Mouse (Mus musculus) liver, adult 2 months (tissue): ENCODE measurements around the gene Gm28845. TPM values are rescaled to one million over a fixed set of nuclear protein-coding genes. Genes with fewer than 3 reads are reported as not detected.
"Not testable (repeated sequence)": the region's sequence is repeated elsewhere in the genome, so short reads cannot be mapped to it uniquely, and the experiment has no call there.

Experiments used
- DNase-seq: peaks from one replicate; pipeline ENCODE4 v3.0.0-alpha.2; 2011; ENCODE audit warnings: low read depth, low spot score; ENCODE audit errors: extremely low read depth
- H3K27ac ChIP-seq: fragments of 200-500 bp; replicated peaks from 2 replicates; pipeline ENCODE4 v1.5.1; 2012; ENCODE audit warnings: low read depth, mild to moderate bottlenecking, control low read depth, inconsistent platforms, low read length; ENCODE audit not compliant: insufficient read depth
- H3K27me3 ChIP-seq: fragments of 200-500 bp; 2 replicates; pipeline ENCODE4 v1.6.1; 2012; ENCODE audit warnings: mild to moderate bottlenecking, moderate library complexity, low read length, inconsistent platforms; ENCODE audit not compliant: control insufficient read depth, insufficient read depth
- H3K36me3 ChIP-seq: fragments of 200-500 bp; 2 replicates; pipeline ENCODE4 v1.6.1; 2012; ENCODE audit warnings: low read length, inconsistent platforms; ENCODE audit not compliant: control insufficient read depth, insufficient read depth
- H3K4me1 ChIP-seq: fragments of 200-500 bp; 2 replicates; pipeline ENCODE4 v1.6.1; 2011; ENCODE audit warnings: low read length; ENCODE audit not compliant: control insufficient read depth, insufficient read depth
- H3K4me3 ChIP-seq: fragments of 200-500 bp; 2 replicates; pipeline ENCODE4 v1.5.1; 2011; ENCODE audit warnings: low read depth, mild to moderate bottlenecking, control low read depth, low read length, moderate library complexity; ENCODE audit not compliant: insufficient read depth
- H3K79me2 ChIP-seq: fragments of 200-500 bp; 2 replicates; pipeline ENCODE4 v1.6.1; 2012; ENCODE audit warnings: inconsistent platforms, mild to moderate bottlenecking, low read length, moderate library complexity; ENCODE audit not compliant: control insufficient read depth, insufficient read depth
- H3K9ac ChIP-seq: fragments of 200-500 bp; 2 replicates; pipeline ENCODE4 v1.6.1; 2012; ENCODE audit warnings: low read depth, mild to moderate bottlenecking, control low read depth, inconsistent platforms, low read length
- CTCF ChIP-seq: fragments of 200-500 bp; IDR thresholded peaks from 2 replicates; pipeline ENCODE4 v1.5.1; 2011; ENCODE audit warnings: low read depth, low read length, control low read depth
- POLR2A ChIP-seq: fragments of 200-500 bp; IDR thresholded peaks from 2 replicates; pipeline ENCODE4 v1.6.1; 2011; ENCODE audit warnings: low read length, control low read depth; ENCODE audit not compliant: insufficient read depth; ENCODE audit errors: extremely low read depth
- WGBS: fragments of 180-500 bp; shearing (Covaris S2); methylation state at CpG from one replicate; pipeline ENCODE4 v1.1.7; 2018; 5-methylcytosine and 5-hydroxymethylcytosine counted together
- polyA plus RNA-seq: library from polyadenylated mRNA; depleted of rRNA; stranded (reverse); fragments of >200 nt; gene quantifications from 2 replicates; pipeline ENCODE4 v1.2.3, GENCODE M21; 2012
- total RNA-seq: library from RNA; depleted of rRNA; stranded (reverse); fragments of >200 nt; gene quantifications from 2 replicates; pipeline ENCODE4 v1.2.3, GENCODE M21; 2014

Gene Gm28845
- total and polyA plus RNA-seq, 2 experiments = not detected

DNA sequence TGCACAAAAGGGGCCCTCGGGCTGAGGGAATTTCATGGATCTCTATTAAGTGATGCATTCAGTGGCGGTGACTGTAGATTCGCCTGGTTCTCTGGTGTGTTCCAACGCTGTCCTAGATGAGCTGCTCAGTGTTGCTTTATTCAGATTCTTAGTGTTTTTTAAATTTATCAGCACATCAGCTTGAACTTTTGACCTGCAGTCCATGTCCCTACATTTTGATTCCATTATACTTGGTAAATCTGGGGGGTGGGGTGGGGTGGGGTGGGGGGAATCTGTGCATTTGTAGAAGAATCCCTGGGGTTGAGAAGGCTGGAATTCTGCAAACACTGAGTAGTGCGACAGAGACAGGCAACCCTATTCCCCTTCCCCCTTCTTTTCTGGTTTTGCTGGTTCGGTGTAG is 45.8 kb downstream of the Gm28845 start, which contains the start of gene Crygc:
Gene Crygc (minus strand): TSS at position 101 of the 400 bp plus-strand sequence.
- no peak within 1 kb of the TSS for H3K27ac ChIP-seq
- TF ChIP-seq POLR2A (no peak), CTCF (no peak)
- WGBS = 77% methylated on average over 6 of the region's 6 CpGs
- no peaks in the 10 kb centered on the region for H3K36me3 ChIP-seq
- H3K4me1 ChIP-seq = no peaks in the 10 kb centered on the region
- H3K27me3 ChIP-seq = no peaks in the 10 kb centered on the region; the same call in 1 of the 2 replicates
- no peak within 1 kb of the TSS for H3K9ac ChIP-seq
- H3K79me2 ChIP-seq = no peaks in the 10 kb centered on the region
- H3K4me3 ChIP-seq = no peak within 1 kb of the TSS
- no peak for DNase-seq

DNA sequence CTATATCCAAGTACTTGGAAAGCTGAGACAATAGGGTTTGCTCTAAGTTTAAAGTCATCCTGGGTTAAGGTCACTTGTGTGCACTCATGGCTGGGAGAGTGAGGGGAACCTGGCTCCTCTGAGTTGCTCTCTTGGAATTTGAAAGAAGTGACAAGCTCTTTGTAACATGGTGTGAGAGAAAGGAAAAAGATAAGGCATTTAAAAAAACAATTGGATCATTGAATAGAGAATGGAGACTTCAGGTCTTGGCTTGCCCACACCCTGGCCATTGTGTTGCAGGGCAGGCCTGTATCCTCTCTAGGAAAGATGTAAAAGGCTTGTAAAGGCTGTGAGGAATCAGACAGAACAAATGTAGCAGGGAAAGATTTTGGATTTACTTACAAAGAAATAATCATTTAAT is 51.5 kb downstream of the Gm28845 start:
- Histone ChIP-seq H3K9ac (no peak overlapping the region), H3K27ac (no peak overlapping the region), H3K4me3 (no peak overlapping the region), H3K27me3 (no peaks in the 10 kb centered on the region), H3K4me1 (no peaks in the 10 kb centered on the region), H3K79me2 (no peaks in the 10 kb centered on the region), H3K36me3 (no peaks in the 10 kb centered on the region)
- DNase-seq = no peak
- TF ChIP-seq CTCF (no peak), POLR2A (no peak)

DNA sequence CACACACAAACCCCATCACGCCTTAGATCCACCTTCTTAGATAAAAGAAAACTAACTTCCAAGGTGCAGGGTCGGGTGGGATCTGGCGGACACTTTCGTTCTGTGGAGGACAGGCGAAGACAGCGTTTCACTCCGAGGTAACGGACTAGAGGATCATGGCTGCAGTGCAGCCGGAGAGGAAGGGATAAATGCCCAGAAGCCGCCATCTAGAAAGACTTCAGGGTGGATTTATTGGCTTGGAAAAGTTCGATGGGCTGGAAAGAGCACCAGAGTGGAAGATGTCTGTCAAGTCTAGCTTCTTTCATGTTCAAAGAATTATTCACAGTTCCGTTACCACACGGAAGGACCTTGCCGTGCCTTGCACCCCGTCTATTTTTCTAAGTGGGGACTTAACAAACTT is 55.2 kb downstream of the Gm28845 start:
- TF ChIP-seq CTCF (no peak), POLR2A (no peak)
- H3K4me3 ChIP-seq = no peak overlapping the region
- 0 out of 2 replicates have a peak, but pooled peaks cover 2% of the 10 kb centered on the region for H3K27me3 ChIP-seq
- H3K79me2 ChIP-seq = no peaks in the 10 kb centered on the region
- no peaks in the 10 kb centered on the region for H3K4me1 ChIP-seq
- H3K9ac ChIP-seq = no peak overlapping the region
- no peaks in the 10 kb centered on the region for H3K36me3 ChIP-seq
- 90% methylated on average over 15 of the region's 15 CpGs for WGBS
- H3K27ac ChIP-seq = no peak overlapping the region
- no peak for DNase-seq

DNA sequence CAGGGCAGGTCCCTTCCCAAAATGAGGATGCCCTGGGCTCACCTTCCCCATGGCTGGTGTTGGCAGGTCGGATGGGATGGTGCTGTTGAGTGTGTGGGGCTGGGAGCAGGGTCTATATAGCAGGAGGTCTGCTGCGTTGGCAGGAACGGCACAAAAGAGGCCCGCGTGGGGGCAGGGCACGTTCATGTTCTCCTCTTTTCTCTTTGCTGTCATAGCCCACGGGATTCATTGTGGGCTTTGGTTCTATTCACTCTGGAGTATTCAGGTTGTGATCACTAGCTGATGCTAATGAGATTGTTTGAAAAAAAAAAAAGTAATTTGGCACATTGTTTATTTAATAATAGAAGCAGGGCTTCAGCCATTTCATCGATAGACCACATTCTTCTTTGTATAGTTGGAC is 56.0 kb downstream of the Gm28845 start, which contains the start of gene Crygd:
Gene Crygd (minus strand): TSS at position 101 of the 400 bp plus-strand sequence.
- Histone ChIP-seq H3K9ac (no peak within 1 kb of the TSS), H3K79me2 (no peaks in the 10 kb centered on the region), H3K4me1 (no peaks in the 10 kb centered on the region), H3K36me3 (no peaks in the 10 kb centered on the region), H3K27me3 (0 out of 2 replicates have a peak, but pooled peaks cover 2% of the 10 kb centered on the region), H3K27ac (no peak within 1 kb of the TSS), H3K4me3 (no peak within 1 kb of the TSS)
- TF ChIP-seq POLR2A (no peak), CTCF (no peak)
- DNase-seq = no peak
- 84% methylated on average over 8 of the region's 8 CpGs for WGBS

DNA sequence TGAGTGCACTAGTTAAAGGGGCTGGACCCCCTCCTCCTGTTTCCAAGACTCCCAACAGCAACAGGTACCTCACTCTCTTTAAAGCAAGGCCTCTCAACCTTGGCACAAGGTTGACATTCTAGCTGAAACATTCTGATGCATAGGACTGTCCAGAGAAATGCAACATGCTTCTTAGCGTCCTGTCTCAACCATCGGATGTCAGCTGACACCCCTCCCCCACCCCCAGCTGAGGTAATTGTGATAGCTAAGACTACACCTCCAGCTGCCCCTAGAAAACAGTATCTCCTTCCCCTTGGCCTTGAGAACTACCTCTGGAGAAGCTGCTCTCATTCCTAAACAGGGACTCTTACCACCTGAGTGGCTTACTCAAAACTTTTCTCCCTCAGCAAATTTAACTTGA is 67.2 kb downstream of the Gm28845 start:
- H3K9ac ChIP-seq = no peak overlapping the region
- DNase-seq = no peak
- no peaks in the 10 kb centered on the region for H3K36me3 ChIP-seq
- no peak overlapping the region for H3K4me3 ChIP-seq
- H3K27me3 ChIP-seq = no peaks in the 10 kb centered on the region
- TF ChIP-seq POLR2A (no peak), CTCF (no peak)
- H3K4me1 ChIP-seq = no peaks in the 10 kb centered on the region
- 43% methylated on average over 2 of the region's 2 CpGs for WGBS
- H3K27ac ChIP-seq = no peak overlapping the region
- H3K79me2 ChIP-seq = no peaks in the 10 kb centered on the region

DNA sequence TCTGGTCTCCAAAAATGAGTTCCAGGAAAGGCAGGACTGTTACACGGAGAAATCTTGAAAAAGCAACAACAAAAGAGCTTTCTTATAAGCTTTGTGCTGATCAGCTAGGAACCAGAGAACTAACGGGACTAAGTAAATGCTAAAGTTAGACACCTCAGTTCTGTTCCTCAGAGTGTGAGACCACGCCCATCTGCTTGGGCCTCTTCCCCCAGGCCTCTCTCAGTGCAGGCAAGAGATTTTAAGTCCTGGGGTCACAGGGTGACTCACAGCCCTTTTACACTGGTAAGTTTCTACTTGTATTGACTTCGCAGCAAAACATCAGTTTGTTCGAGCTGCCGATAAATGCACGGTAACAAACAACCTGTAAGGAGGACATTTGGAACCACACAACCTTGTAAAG is 67.7 kb downstream of the Gm28845 start:
- Histone ChIP-seq H3K27ac (no peak overlapping the region), H3K36me3 (no peaks in the 10 kb centered on the region), H3K4me1 (no peaks in the 10 kb centered on the region), H3K79me2 (no peaks in the 10 kb centered on the region), H3K9ac (no peak overlapping the region), H3K27me3 (no peaks in the 10 kb centered on the region), H3K4me3 (no peak overlapping the region)
- WGBS = 83% methylated on average over 7 of the region's 7 CpGs
- no peak for DNase-seq
- no peak for TF ChIP-seq CTCF
- no peak for TF ChIP-seq POLR2A

DNA sequence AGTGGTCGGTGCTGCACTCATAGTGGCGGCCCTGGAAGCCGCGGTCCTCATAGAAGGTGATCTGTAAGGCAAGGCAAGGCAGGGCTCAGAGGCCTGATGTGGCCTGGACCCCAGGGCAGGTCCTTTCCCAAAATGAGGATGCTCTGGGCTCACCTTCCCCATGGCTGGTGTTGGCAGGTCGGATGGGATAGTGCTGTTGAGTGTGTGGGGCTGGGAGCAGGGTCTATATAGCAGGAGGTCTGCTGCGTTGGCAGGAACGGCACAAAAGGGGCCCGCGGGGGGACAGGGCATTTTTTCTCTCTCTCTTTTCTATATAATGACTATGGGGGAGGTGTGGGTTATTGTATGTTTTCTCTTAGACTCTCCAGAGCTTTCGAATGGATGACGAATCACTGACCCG is 68.4 kb downstream of the Gm28845 start, which contains the start of gene Cryge:
Gene Cryge (minus strand): TSS at position 198 of the 400 bp plus-strand sequence.
- not testable (repeated sequence) for H3K4me3 ChIP-seq, DNase-seq, H3K79me2 ChIP-seq, H3K9ac ChIP-seq, H3K27me3 ChIP-seq, H3K4me1 ChIP-seq, H3K36me3 ChIP-seq, H3K27ac ChIP-seq
- 83% methylated on average over 10 of the region's 12 CpGs for whole genome bisulfite sequencing
